Mouse (Mus musculus) brain, embryonic 14.5 days (tissue): ENCODE measurements around the gene Olfr420.

ENCODE experiments used
- CTCF ChIP-seq: fragments of 200-500 bp; IDR thresholded peaks from 2 replicates; pipeline ENCODE4 v1.5.1; 2012; ENCODE audit warnings: inconsistent platforms, mild to moderate bottlenecking, moderate library complexity, borderline replicate concordance; ENCODE audit not compliant: insufficient read depth, insufficient read length; ENCODE audit errors: extremely low read depth
- POLR2A ChIP-seq: fragments of 200-500 bp; IDR thresholded peaks from 2 replicates; pipeline ENCODE4 v1.6.1; 2012; ENCODE audit warnings: mild to moderate bottlenecking, inconsistent platforms, borderline replicate concordance; ENCODE audit not compliant: poor library complexity, insufficient read depth, insufficient read length, severe bottlenecking; ENCODE audit errors: extremely low read depth

- TF ChIP-seq CTCF (no peak), POLR2A (no peak)
These were observed 49.3 kb downstream of the Olfr420 start for GRCm38 (mm10) chr1:174204699-174205098.
